Mouse (Mus musculus) stomach, embryonic 14.5 days (tissue): ENCODE results near the gene Coch. TPM values are rescaled to one million over a fixed set of nuclear protein-coding genes. Genes with fewer than 3 reads are reported as not detected.

Source experiments
- ATAC-seq: fragments of 200-750 bp; cut with Nextera tagmentation; 2 replicates; pipeline ENCODE4 v1.8.0; 2017; ENCODE audit warnings: low read depth, moderate TSS enrichment; ENCODE audit not compliant: insufficient number of reproducible peaks, insufficient read depth, low FRiP score
- H3K27ac ChIP-seq: fragments of 300-500 bp; sonication (generic); 2 replicates; pipeline ENCODE4 v1.5.1; 2014; ENCODE audit warnings: mild to moderate bottlenecking, low read length, moderate library complexity, mixed read lengths
- H3K27me3 ChIP-seq: fragments of 300-500 bp; sonication (generic); 2 replicates; pipeline ENCODE4 v1.6.1; 2014; ENCODE audit warnings: low read length, control low read depth, mixed read lengths; ENCODE audit not compliant: control insufficient read depth, insufficient read depth
- H3K36me3 ChIP-seq: fragments of 300-500 bp; sonication (generic); 2 replicates; pipeline ENCODE4 v1.6.1; 2014; ENCODE audit warnings: mild to moderate bottlenecking, control low read depth, low read length, moderate library complexity, mixed read lengths; ENCODE audit not compliant: control insufficient read depth, insufficient read depth
- H3K4me1 ChIP-seq: fragments of 300-500 bp; sonication (generic); 2 replicates; pipeline ENCODE4 v1.6.1; 2014; ENCODE audit warnings: low read length, control low read depth, mixed read lengths; ENCODE audit not compliant: control insufficient read depth, insufficient read depth
- H3K4me2 ChIP-seq: fragments of 300-500 bp; sonication (generic); replicated peaks from 2 replicates; pipeline ENCODE4 v1.6.1; 2014; ENCODE audit warnings: low read depth, low read length, control low read depth
- H3K4me3 ChIP-seq: fragments of 300-500 bp; sonication (generic); 2 replicates; pipeline ENCODE4 v1.5.1; 2014; ENCODE audit warnings: low read depth, low read length, control low read depth
- H3K9ac ChIP-seq: fragments of 300-500 bp; sonication (generic); replicated peaks from 2 replicates; pipeline ENCODE4 v1.6.1; 2014; ENCODE audit warnings: low read depth, mild to moderate bottlenecking, control low read depth, low read length, moderate library complexity, mixed read lengths
- H3K9me3 ChIP-seq: fragments of 300-500 bp; sonication (generic); 2 replicates; pipeline ENCODE4 v1.6.1; 2016; ENCODE audit warnings: low read depth, low read length, control low read depth; ENCODE audit not compliant: control insufficient read depth
- WGBS: fragments of 180-500 bp; shearing (Covaris S2); extraction: QIAGEN DNeasy Blood & Tissue Kit; methylation state at CpG from one replicate; pipeline ENCODE4 v1.1.7; 2014; 5-methylcytosine and 5-hydroxymethylcytosine counted together
- polyA plus RNA-seq: library from polyadenylated mRNA; unstranded; fragments of >200 nt; fragmentation: Nextera tagmentation; extraction: Ambion mirVana; gene quantifications from 2 replicates; pipeline ENCODE4 v1.2.1, GENCODE M21; 2014

Gene Coch
- polyA plus RNA-seq = 1.6 TPM in 2 replicates

- H3K9me3 ChIP-seq = peaks cover 3% of the 10 kb centered on the region; the same call in 1 of the 2 replicates
- H3K4me3 ChIP-seq = peak within 1 kb of the TSS; percentile 60
- H3K9ac ChIP-seq = peak within 1 kb of the TSS; percentile 21; the same call in 1 of the 2 replicates
- no peak within 1 kb of the TSS for H3K27ac ChIP-seq
- H3K27me3 ChIP-seq = peaks cover 23% of the 10 kb centered on the region; the same call in 1 of the 2 replicates
- H3K4me2 ChIP-seq = peak within 1 kb of the TSS; percentile 99
- under 1% methylated on average over 69 of the region's 79 CpGs for WGBS
- H3K36me3 ChIP-seq = no peaks in the 10 kb centered on the region
- peak; percentile 75 for ATAC-seq
- peaks cover 5% of the 10 kb centered on the region; the same call in 1 of the 2 replicates for H3K4me1 ChIP-seq
These were observed at the start of gene Coch for GRCm38 (mm10) chr12:51593229-51594029. Gene Coch (plus strand): TSS chr12:51593341.

- Histone ChIP-seq H3K27me3 (no peaks in the 10 kb centered on the region), H3K4me3 (no peak overlapping the region), H3K9ac (no peak overlapping the region), H3K9me3 (no peaks in the 10 kb centered on the region), H3K4me2 (no peak overlapping the region), H3K36me3 (no peaks in the 10 kb centered on the region), H3K27ac (no peak overlapping the region), H3K4me1 (no peaks in the 10 kb centered on the region)
- ATAC-seq = no peak
- 77% methylated on average over 9 of the region's 9 CpGs for WGBS
These were observed 49.7 kb upstream of the Coch start for GRCm38 (mm10) chr12:51543402-51543960.

GRCm38 (mm10) chr12:51555041-51555440, 38.1 kb upstream of the Coch start:
- H3K4me3 ChIP-seq = no peak overlapping the region
- 0 out of 2 replicates have a peak, but pooled peaks cover 2% of the 10 kb centered on the region for H3K9me3 ChIP-seq
- H3K4me1 ChIP-seq = no peaks in the 10 kb centered on the region
- H3K27ac ChIP-seq = no peak overlapping the region
- no peak for ATAC-seq
- no peak overlapping the region for H3K4me2 ChIP-seq
- no peaks in the 10 kb centered on the region for H3K27me3 ChIP-seq
- WGBS = 77% methylated on average over 1 of the region's 1 CpGs
- no peaks in the 10 kb centered on the region for H3K36me3 ChIP-seq
- no peak overlapping the region for H3K9ac ChIP-seq

DNA sequence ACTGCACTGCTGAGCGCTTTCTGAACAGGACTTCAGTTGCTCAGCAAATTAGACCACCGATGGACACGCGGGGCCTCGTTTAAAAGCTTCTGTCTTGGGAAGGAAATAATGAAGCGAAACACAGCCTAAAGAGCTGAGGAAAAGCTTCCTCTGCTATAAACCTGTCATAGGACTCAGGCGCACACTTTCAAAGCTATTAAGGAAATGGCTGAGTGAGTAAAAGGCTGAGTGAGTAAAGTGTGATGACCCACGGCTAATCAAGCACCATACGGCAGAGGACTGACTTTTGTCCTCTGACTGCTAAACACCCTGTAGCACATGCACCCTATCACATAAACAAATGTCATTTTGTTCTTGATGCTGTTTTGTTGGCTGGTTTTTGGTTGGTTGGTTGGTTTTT, 31.7 kb upstream of the Coch start:
- Histone ChIP-seq H3K4me3 (no peak overlapping the region), H3K36me3 (no peaks in the 10 kb centered on the region), H3K27me3 (no peaks in the 10 kb centered on the region), H3K4me1 (no peaks in the 10 kb centered on the region), H3K27ac (no peak overlapping the region), H3K4me2 (no peak overlapping the region), H3K9me3 (no peaks in the 10 kb centered on the region; the same call in 1 of the 2 replicates), H3K9ac (no peak overlapping the region)
- no peak for ATAC-seq
- 60% methylated on average over 9 of the region's 9 CpGs for WGBS

DNA sequence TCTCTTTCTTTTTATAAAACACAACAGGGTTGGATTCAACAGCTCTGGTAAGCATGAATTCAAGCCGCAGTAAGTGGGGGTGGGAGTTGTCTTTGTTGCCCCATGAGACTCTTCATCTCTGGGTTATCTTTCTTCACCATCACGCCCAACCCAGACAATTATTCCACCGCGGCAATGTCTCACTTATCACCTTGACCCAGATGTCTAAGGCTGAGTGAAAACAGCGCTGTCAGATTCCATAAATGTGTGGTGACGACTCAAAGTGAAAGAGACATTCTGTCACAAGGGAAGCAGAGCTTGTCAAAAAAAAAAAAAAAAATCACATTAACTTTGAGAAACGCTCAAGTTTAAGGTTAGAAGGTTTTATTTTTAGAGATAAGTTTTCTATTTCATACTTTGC, 25.9 kb upstream of the Coch start:
- WGBS = 72% methylated on average over 7 of the region's 7 CpGs
- Histone ChIP-seq H3K4me2 (no peak overlapping the region), H3K27ac (no peak overlapping the region), H3K4me3 (no peak overlapping the region), H3K27me3 (no peaks in the 10 kb centered on the region), H3K36me3 (no peaks in the 10 kb centered on the region), H3K4me1 (no peaks in the 10 kb centered on the region), H3K9me3 (no peaks in the 10 kb centered on the region; the same call in 1 of the 2 replicates), H3K9ac (no peak overlapping the region)
- no peak for ATAC-seq

DNA sequence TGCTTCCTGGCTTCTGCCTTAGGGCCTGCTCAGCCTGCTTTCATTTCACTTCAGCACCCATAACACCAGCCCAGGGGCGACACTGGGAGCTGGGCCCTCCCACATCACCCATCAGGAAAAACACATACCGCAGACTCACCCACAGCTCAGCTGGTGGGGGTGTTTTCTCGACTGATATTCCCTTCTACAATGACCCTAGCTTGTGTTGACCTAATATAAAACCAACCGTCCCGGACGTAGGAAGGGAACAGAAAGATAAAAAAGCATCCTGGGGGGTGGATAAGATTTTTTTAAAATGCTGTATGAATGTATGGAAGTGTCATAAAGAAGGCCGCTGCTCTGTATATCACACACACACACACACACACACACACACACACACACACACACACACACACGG, 23.7 kb upstream of the Coch start:
- Histone ChIP-seq H3K9ac (no peak overlapping the region), H3K4me2 (no peak overlapping the region), H3K36me3 (no peaks in the 10 kb centered on the region), H3K27ac (no peak overlapping the region), H3K27me3 (no peaks in the 10 kb centered on the region), H3K4me3 (no peak overlapping the region), H3K4me1 (no peaks in the 10 kb centered on the region), H3K9me3 (no peaks in the 10 kb centered on the region; the same call in 1 of the 2 replicates)
- ATAC-seq = no peak
- 80% methylated on average over 8 of the region's 8 CpGs for WGBS

DNA sequence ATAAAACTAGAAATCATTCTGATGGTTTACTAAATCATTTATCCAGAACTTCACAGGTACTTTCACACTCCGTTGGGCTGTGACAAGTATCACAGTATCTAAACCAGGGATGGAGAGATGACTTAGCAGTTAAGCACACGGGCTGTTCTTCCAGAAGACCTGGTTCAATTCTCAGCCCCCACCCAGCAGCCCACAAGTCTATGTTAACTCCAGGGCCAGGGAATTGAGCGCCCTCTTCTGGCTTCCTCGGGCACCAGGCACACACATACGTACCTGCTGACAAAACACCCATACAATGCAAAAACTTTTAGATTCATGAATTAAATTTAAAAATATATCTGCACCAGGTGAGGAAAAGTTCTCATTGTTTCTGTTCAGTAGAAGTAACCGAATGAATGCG, 23.2 kb upstream of the Coch start:
- 68% methylated on average over 7 of the region's 7 CpGs for WGBS
- ATAC-seq = no peak
- H3K9me3 ChIP-seq = no peaks in the 10 kb centered on the region; the same call in 1 of the 2 replicates

DNA sequence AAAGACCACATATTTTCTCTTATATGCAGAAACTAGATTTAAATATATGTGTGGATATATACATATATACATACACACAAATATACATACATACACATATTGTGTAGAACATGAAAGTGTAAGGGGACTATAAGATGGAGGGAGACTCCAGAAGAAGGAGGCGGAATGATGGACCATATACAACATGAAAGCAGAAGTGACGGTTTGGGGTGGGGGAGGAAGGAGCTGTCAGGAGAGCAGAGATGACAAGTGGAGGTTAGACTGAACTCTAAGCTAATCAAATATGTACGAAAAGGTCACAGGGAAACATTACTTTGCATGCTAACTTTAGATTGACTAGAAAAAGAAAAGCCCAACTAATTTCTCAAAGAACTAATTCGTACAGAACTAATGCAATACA, 20.5 kb upstream of the Coch start:
- Histone ChIP-seq H3K9ac (no peak overlapping the region), H3K4me1 (no peaks in the 10 kb centered on the region), H3K4me3 (no peak overlapping the region), H3K4me2 (no peak overlapping the region), H3K27ac (no peak overlapping the region), H3K9me3 (no peaks in the 10 kb centered on the region), H3K36me3 (no peaks in the 10 kb centered on the region), H3K27me3 (no peaks in the 10 kb centered on the region)
- 63% methylated on average over 4 of the region's 4 CpGs for WGBS
- ATAC-seq = no peak

More for the DNA sequence above, 23.2 kb upstream of the Coch start:
- H3K4me3 ChIP-seq = no peak overlapping the region
- H3K9ac ChIP-seq = no peak overlapping the region
- H3K27ac ChIP-seq = no peak overlapping the region
- H3K4me1 ChIP-seq = no peaks in the 10 kb centered on the region
- H3K4me2 ChIP-seq = no peak overlapping the region
- no peaks in the 10 kb centered on the region for H3K27me3 ChIP-seq
- H3K36me3 ChIP-seq = no peaks in the 10 kb centered on the region
